Mouse (Mus musculus): ENCODE data around the gene Map4. TPM values are rescaled to one million over a fixed set of nuclear protein-coding genes. Genes with fewer than 3 reads are reported as not detected.

Gene Map4
- polyA plus RNA-seq, 1 experiment from 2014 or later: 76.2 TPM

DNA sequence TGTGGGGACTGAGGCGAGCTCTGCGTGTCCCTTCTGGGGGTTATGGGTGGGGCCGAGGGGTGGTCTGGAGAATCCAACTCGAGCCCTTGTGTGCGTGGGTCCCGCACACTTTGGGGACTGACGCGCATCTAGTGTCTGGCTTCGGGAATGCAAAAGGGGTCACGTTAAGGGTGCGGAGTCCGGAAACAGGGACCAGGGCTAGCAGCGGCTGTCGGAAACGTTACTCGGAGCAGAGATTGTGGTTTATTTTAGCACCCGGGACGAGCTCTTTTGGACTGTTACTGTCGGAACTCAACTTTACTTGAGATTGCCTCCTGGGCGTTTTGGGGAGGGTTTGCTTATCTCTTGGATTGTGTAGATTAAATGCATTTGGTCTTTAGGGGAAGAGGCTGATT, 1.1 kb downstream of the Map4 start:
- 0 out of 2 replicates have a peak, but pooled peaks cover 4% of the 10 kb centered on the region for H3K4me1 ChIP-seq (replicated peaks; ENCODE audit: control insufficient read depth, insufficient read depth, low read length)
- H3K36me3 ChIP-seq (ENCODE audit: control insufficient read depth, insufficient read depth, low read length): no peaks in the 10 kb centered on the region
- under 1% methylated on average over 20 of the region's 20 CpGs for WGBS
- no peaks in the 10 kb centered on the region for H3K9me3 ChIP-seq (ENCODE audit: control insufficient read depth, low read length)
- H3K27me3 ChIP-seq (ENCODE audit: control insufficient read depth, insufficient read depth, low read length): no peaks in the 10 kb centered on the region
- DNase-seq (ENCODE audit: low spot score) (no peak), ATAC-seq (replicated peaks; ENCODE audit: low FRiP score) (no peak; the same call in 1 of the 2 replicates)
- peak overlapping the region; percentile 80 for H3K4me3 ChIP-seq (ENCODE audit: low read depth, low read length)
- peak overlapping the region; percentile 84 for H3K4me2 ChIP-seq (ENCODE audit: low read depth, low read length, severe bottlenecking)
- H3K9ac ChIP-seq (ENCODE audit: low read length): peak overlapping the region; percentile 83
- peak overlapping the region; percentile 96; the same call in 1 of the 2 replicates for H3K27ac ChIP-seq (ENCODE audit: low read depth, low read length)

DNA sequence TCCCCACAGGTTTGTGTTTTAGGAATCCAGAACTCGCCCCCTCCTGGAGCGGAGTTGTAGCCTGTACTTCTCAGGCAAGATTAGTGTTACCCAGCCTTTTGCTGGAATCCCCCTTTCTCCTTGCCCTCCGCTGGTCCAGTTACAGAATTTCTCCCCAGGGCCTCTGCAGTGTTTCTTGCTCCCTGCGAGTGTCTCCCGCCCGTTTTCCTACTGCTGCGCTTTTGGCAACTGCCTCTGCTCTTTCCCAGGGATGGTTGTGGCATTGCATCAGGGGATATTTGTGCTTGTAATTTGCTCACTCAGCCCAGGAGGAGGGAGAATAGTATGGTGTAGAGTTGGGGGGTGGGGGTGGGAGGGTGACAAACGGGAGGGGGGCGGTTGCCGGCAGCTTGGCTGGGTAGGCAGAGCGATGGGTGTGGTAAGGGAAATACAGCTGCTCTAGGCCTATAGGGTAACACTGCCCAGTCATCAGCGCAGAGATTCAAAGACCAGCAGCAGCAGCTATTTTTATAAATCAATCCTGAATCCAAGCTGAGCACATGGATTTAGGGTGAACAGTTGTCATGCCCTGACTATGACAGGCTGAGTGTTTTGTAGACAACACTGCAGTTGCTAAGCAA, 1.6 kb downstream of the Map4 start:
- Histone ChIP-seq H3K4me1 (replicated peaks; ENCODE audit: control insufficient read depth, insufficient read depth, low read length) (0 out of 2 replicates have a peak, but pooled peaks cover 4% of the 10 kb centered on the region), H3K36me3 (ENCODE audit: control insufficient read depth, insufficient read depth, low read length) (no peaks in the 10 kb centered on the region), H3K27ac (ENCODE audit: low read depth, low read length) (no peak overlapping the region), H3K9ac (ENCODE audit: low read length) (peak overlapping the region; percentile 83), H3K4me3 (ENCODE audit: low read depth, low read length) (peak overlapping the region; percentile 80), H3K4me2 (ENCODE audit: low read depth, low read length, severe bottlenecking) (peak overlapping the region; percentile 84), H3K27me3 (ENCODE audit: control insufficient read depth, insufficient read depth, low read length) (no peaks in the 10 kb centered on the region), H3K9me3 (ENCODE audit: control insufficient read depth, low read length) (no peaks in the 10 kb centered on the region)
- peak; percentile 57 for DNase-seq (ENCODE audit: low spot score)
- WGBS: 2% methylated on average over 12 of the region's 12 CpGs
- ATAC-seq (replicated peaks; ENCODE audit: low FRiP score): no peak

DNA sequence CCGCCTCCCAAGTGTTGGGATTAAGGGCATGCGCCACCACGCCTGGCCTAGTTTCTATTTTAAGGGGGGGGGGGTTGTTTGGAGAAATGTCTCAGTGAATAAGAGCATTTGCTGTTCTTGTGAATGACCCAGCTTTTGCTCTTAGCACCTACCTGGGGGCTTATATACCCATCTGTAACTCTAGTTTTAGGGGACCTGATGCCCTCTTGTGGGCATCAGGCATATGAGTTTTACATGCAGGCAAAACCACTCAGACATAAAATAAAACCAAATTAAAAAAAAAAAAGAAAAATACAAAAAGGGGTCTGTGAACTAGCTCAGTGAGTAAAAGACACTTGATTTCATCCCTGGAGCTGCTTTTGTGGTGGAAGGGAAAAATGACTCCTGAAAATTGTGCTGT, 8.1 kb downstream of the Map4 start:
- ATAC-seq (replicated peaks; ENCODE audit: low FRiP score) (no peak), DNase-seq (ENCODE audit: low spot score) (no peak)
- H3K27me3 ChIP-seq (ENCODE audit: control insufficient read depth, insufficient read depth, low read length): no peaks in the 10 kb centered on the region
- H3K9me3 ChIP-seq (ENCODE audit: control insufficient read depth, low read length): no peaks in the 10 kb centered on the region
- no peak overlapping the region for H3K4me2 ChIP-seq (ENCODE audit: low read depth, low read length, severe bottlenecking)
- H3K36me3 ChIP-seq (ENCODE audit: control insufficient read depth, insufficient read depth, low read length): no peaks in the 10 kb centered on the region
- no peak overlapping the region for H3K4me3 ChIP-seq (ENCODE audit: low read depth, low read length)
- H3K27ac ChIP-seq (ENCODE audit: low read depth, low read length): no peak overlapping the region
- WGBS: 94% methylated on average over 3 of the region's 3 CpGs
- H3K4me1 ChIP-seq (replicated peaks; ENCODE audit: control insufficient read depth, insufficient read depth, low read length): no peaks in the 10 kb centered on the region
- no peak overlapping the region for H3K9ac ChIP-seq (ENCODE audit: low read length)

DNA sequence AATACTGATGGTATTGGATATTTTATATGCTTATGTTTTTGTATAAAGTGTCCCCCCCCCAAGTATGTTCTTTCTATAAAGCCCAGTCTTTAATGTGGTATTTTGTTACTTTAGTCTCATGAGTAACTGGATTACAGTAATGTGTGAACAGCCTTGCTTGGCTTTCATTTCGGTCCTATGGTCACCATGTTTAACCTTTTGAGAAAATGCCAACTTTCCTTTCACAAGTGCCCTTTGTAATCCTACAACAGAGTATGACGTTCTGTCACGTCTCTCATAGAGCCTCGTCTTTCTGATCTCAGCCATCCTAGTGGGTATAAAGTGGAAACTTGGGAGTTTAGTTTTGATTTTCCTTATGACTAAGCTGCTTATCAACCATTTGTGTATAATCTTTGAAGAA, 11.5 kb downstream of the Map4 start:
- Histone ChIP-seq H3K4me3 (ENCODE audit: low read depth, low read length) (no peak overlapping the region), H3K4me2 (ENCODE audit: low read depth, low read length, severe bottlenecking) (no peak overlapping the region), H3K36me3 (ENCODE audit: control insufficient read depth, insufficient read depth, low read length) (no peaks in the 10 kb centered on the region), H3K27ac (ENCODE audit: low read depth, low read length) (no peak overlapping the region), H3K4me1 (replicated peaks; ENCODE audit: control insufficient read depth, insufficient read depth, low read length) (no peaks in the 10 kb centered on the region), H3K9ac (ENCODE audit: low read length) (no peak overlapping the region), H3K27me3 (ENCODE audit: control insufficient read depth, insufficient read depth, low read length) (no peaks in the 10 kb centered on the region), H3K9me3 (ENCODE audit: control insufficient read depth, low read length) (no peaks in the 10 kb centered on the region)
- DNase-seq (ENCODE audit: low spot score): no peak
- 83% methylated on average over 4 of the region's 4 CpGs for WGBS
- ATAC-seq (replicated peaks; ENCODE audit: low FRiP score): no peak

DNA sequence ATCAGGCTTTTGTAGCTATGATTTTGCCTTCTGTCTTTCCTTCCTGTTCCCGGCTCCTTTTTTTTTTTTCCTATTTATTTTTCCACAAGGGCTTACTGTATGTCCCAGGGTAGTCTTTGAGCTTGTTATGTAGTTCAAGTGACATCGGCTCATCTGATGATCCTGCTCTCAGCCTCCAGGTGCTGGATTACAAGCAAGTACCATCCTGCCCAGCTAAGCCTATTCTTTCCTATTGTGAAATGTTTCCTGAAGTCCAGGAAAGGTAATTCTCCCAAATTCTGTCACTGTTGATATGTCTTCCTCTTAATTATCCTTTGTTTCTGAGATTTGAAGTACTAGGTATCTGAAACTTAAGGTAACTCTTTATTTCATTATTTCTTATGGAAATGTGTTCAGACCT, 13.5 kb downstream of the Map4 start:
- 88% methylated on average over 2 of the region's 2 CpGs for WGBS

DNA sequence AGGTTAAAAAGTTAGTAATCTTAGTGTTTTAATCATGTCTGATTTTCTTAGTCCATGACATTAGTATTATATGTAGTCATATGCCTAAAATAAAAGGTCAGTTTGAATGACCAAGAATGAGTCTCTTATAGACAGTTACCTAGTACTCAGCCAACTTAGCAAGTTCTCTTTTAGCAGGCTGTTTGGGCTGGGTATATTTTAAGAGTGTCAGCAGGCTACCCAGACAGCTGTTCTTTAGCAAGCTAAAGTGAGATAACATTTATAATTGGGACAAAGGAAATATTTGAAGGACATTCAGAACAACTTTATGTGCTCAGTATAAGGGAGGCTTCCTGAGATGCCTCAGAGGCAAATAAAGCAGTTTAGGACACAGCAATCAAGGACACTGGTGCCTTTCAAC, 17.3 kb downstream of the Map4 start:
- Histone ChIP-seq H3K4me3 (ENCODE audit: low read depth, low read length) (no peak overlapping the region), H3K36me3 (ENCODE audit: control insufficient read depth, insufficient read depth, low read length) (no peaks in the 10 kb centered on the region), H3K27me3 (ENCODE audit: control insufficient read depth, insufficient read depth, low read length) (no peaks in the 10 kb centered on the region), H3K27ac (ENCODE audit: low read depth, low read length) (no peak overlapping the region), H3K4me2 (ENCODE audit: low read depth, low read length, severe bottlenecking) (no peak overlapping the region), H3K9me3 (ENCODE audit: control insufficient read depth, low read length) (no peaks in the 10 kb centered on the region), H3K4me1 (replicated peaks; ENCODE audit: control insufficient read depth, insufficient read depth, low read length) (no peaks in the 10 kb centered on the region), H3K9ac (ENCODE audit: low read length) (no peak overlapping the region)
- no peak for DNase-seq (ENCODE audit: low spot score)
- ATAC-seq (replicated peaks; ENCODE audit: low FRiP score): no peak

More for the DNA sequence above, 13.5 kb downstream of the Map4 start:
- Histone ChIP-seq H3K9ac (ENCODE audit: low read length) (no peak overlapping the region), H3K4me3 (ENCODE audit: low read depth, low read length) (no peak overlapping the region), H3K9me3 (ENCODE audit: control insufficient read depth, low read length) (no peaks in the 10 kb centered on the region), H3K4me1 (replicated peaks; ENCODE audit: control insufficient read depth, insufficient read depth, low read length) (no peaks in the 10 kb centered on the region), H3K36me3 (ENCODE audit: control insufficient read depth, insufficient read depth, low read length) (no peaks in the 10 kb centered on the region), H3K4me2 (ENCODE audit: low read depth, low read length, severe bottlenecking) (no peak overlapping the region), H3K27ac (ENCODE audit: low read depth, low read length) (no peak overlapping the region), H3K27me3 (ENCODE audit: control insufficient read depth, insufficient read depth, low read length) (no peaks in the 10 kb centered on the region)
- ATAC-seq (replicated peaks; ENCODE audit: low FRiP score) (no peak), DNase-seq (ENCODE audit: low spot score) (no peak)

DNA sequence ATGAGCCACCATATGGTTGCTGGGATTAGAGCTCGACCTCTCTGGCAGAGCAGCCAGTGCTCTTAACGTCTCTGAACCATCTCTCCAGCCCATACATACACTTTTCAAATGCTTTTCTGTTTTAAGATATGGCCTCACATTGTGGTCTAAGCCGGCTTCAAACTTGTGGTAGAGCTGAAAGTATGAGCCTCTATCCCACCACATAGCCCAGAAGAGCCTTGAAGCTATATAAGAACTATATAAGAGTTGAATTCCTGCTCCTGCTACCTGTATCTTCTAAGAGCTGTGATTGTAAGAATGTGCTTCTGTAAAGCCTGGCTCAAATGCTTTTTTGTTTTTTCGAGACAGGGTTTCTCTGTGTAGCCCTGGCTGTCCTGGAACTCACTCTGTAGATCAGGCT, 18.5 kb downstream of the Map4 start:
- no peak for DNase-seq (ENCODE audit: low spot score)
- WGBS: 95% methylated on average over 4 of the region's 4 CpGs
- no peaks in the 10 kb centered on the region for H3K27me3 ChIP-seq (ENCODE audit: control insufficient read depth, insufficient read depth, low read length)
- H3K4me3 ChIP-seq (ENCODE audit: low read depth, low read length): no peak overlapping the region
- no peak overlapping the region for H3K9ac ChIP-seq (ENCODE audit: low read length)
- ATAC-seq (replicated peaks; ENCODE audit: low FRiP score): no peak
- no peaks in the 10 kb centered on the region for H3K4me1 ChIP-seq (replicated peaks; ENCODE audit: control insufficient read depth, insufficient read depth, low read length)
- no peaks in the 10 kb centered on the region for H3K9me3 ChIP-seq (ENCODE audit: control insufficient read depth, low read length)
- H3K27ac ChIP-seq (ENCODE audit: low read depth, low read length): no peak overlapping the region
- no peaks in the 10 kb centered on the region for H3K36me3 ChIP-seq (ENCODE audit: control insufficient read depth, insufficient read depth, low read length)
- H3K4me2 ChIP-seq (ENCODE audit: low read depth, low read length, severe bottlenecking): no peak overlapping the region

DNA sequence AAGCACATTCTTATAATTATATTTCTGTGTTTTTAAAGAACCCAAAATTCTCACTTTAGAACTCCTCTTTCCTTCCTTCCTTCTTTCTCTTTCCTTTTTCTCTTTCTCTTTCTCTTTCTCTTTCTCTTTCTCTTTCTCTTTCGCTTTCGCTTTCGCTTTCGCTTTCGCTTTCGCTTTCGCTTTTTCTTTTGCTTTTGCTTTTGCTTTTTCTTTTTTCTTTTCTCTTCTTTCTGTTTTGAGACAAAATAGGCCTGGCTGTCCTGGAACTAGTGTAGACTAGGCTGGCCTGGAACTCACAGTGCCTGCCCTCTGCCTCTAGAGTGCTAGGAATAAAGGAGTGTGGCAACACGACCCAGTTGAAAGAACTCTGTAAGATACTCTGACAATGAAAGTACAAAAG, 22.3 kb downstream of the Map4 start:
- Histone ChIP-seq H3K4me3 (ENCODE audit: low read depth, low read length) (no peak overlapping the region), H3K4me1 (replicated peaks; ENCODE audit: control insufficient read depth, insufficient read depth, low read length) (no peaks in the 10 kb centered on the region), H3K27me3 (ENCODE audit: control insufficient read depth, insufficient read depth, low read length) (no peaks in the 10 kb centered on the region), H3K4me2 (ENCODE audit: low read depth, low read length, severe bottlenecking) (no peak overlapping the region), H3K27ac (ENCODE audit: low read depth, low read length) (no peak overlapping the region), H3K9ac (ENCODE audit: low read length) (no peak overlapping the region), H3K36me3 (ENCODE audit: control insufficient read depth, insufficient read depth, low read length) (no peaks in the 10 kb centered on the region), H3K9me3 (ENCODE audit: control insufficient read depth, low read length) (no peaks in the 10 kb centered on the region)
- WGBS: 92% methylated on average over 8 of the region's 8 CpGs
- ATAC-seq (replicated peaks; ENCODE audit: low FRiP score) (no peak), DNase-seq (ENCODE audit: low spot score) (no peak)

DNA sequence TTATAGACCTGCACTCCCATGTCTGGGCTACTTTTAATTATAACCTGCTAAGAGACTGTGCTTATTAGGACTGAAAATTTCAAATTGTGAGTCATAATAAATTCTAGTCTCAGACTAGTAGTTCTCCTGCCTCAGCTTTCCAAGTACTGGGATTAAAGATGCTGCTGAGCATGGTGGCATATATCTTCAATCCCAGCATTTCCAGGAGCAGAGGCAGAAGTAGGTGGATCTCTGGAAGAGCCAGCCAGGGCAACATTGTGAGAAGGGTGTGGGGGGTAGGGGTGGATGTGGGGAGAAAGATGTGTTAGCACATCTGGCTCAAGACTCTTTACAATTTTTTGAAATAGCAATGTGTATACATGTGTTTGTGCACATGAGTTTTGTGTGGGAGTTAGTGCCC, 23.4 kb downstream of the Map4 start:
- Histone ChIP-seq H3K9ac (ENCODE audit: low read length) (no peak overlapping the region), H3K4me1 (replicated peaks; ENCODE audit: control insufficient read depth, insufficient read depth, low read length) (no peaks in the 10 kb centered on the region), H3K9me3 (ENCODE audit: control insufficient read depth, low read length) (no peaks in the 10 kb centered on the region), H3K36me3 (ENCODE audit: control insufficient read depth, insufficient read depth, low read length) (no peaks in the 10 kb centered on the region), H3K4me2 (ENCODE audit: low read depth, low read length, severe bottlenecking) (no peak overlapping the region), H3K27me3 (ENCODE audit: control insufficient read depth, insufficient read depth, low read length) (no peaks in the 10 kb centered on the region), H3K4me3 (ENCODE audit: low read depth, low read length) (no peak overlapping the region), H3K27ac (ENCODE audit: low read depth, low read length) (no peak overlapping the region)
- no peak for DNase-seq (ENCODE audit: low spot score)
- no peak for ATAC-seq (replicated peaks; ENCODE audit: low FRiP score)

Measured in forebrain, embryonic 11.5 days (tissue).